Mouse (Mus musculus) kidney, postnatal 36 days (tissue): ENCODE data around the gene Ctla4.

Experiments used
- DNase-seq, 2 experiments: peaks; one replicate each; pipeline ENCODE4 v3.0.0; 2021 to 2022; ENCODE audit warnings: mixed read lengths in 2 of 2

Gene Ctla4

GRCm38 (mm10) chr1:60866043-60866442, 20.8 kb upstream of the Ctla4 start:
- DNase-seq, result no peak

GRCm38 (mm10) chr1:60868333-60869277, 18.2 kb upstream of the Ctla4 start:
- peak; percentile 37 to 71 for DNase-seq

- DNase-seq, result no peak
These were observed 11.5 kb upstream of the Ctla4 start for GRCm38 (mm10) chr1:60875267-60875666.

DNA sequence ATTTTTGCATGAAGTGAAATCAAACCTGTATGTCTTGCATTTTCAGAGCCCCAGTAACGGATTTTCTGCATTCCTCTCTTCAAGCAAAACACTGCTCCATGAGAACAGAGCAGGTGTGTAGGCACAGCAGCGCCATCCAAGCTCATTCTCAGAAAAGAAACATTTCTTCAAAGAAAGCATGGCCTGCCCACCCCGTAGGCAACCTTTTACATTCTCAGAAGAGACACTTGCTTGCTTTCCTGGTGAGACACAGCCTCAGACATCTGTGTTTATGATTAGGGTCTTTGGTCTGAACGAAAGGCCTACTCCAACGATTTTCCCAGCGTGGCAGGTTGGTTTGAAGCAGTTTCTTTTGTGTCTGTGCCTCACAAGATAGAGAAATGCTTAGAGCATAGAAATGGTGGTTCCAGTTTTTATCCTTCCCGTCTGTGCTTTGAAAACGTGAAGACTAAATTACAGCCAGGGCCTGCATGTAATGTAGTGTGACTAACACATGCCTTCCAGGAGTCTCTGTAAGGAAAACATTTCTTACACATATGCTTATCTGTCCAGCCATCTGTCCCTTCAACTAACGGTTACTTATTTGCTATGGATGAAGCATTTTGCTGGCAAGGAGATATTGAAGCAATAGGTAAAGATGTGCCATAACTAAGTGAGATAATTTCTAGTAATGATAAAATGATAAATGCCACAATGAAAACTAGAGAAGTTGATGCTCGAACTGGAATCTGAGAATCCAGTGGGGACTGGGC, 6.5 kb upstream of the Ctla4 start:
- DNase-seq, result no peak

GRCm38 (mm10) chr1:60882792-60883191, 4.0 kb upstream of the Ctla4 start:
- DNase-seq, result no peak

- no peak for DNase-seq
These were observed 3.5 kb upstream of the Ctla4 start for GRCm38 (mm10) chr1:60883279-60883678.

DNA sequence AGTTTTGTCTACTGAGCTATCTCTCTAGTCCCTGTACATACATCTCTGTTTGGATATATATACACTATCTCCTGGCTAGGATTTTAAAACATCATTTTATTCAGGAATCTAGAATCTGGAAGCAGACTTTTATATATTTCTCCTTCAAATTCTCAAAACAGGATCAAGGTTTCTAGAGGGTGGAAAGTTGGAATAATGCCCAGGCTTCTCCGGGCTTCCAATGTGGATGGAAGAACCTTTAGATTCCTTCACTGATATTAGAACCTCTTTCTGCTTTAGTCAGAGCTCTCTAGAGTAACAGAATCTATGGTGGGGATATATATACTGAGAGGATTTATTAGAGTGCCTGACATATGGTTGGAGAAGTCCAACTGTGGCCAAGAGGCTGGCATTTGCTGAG, 2.2 kb upstream of the Ctla4 start:
- no peak for DNase-seq

DNA sequence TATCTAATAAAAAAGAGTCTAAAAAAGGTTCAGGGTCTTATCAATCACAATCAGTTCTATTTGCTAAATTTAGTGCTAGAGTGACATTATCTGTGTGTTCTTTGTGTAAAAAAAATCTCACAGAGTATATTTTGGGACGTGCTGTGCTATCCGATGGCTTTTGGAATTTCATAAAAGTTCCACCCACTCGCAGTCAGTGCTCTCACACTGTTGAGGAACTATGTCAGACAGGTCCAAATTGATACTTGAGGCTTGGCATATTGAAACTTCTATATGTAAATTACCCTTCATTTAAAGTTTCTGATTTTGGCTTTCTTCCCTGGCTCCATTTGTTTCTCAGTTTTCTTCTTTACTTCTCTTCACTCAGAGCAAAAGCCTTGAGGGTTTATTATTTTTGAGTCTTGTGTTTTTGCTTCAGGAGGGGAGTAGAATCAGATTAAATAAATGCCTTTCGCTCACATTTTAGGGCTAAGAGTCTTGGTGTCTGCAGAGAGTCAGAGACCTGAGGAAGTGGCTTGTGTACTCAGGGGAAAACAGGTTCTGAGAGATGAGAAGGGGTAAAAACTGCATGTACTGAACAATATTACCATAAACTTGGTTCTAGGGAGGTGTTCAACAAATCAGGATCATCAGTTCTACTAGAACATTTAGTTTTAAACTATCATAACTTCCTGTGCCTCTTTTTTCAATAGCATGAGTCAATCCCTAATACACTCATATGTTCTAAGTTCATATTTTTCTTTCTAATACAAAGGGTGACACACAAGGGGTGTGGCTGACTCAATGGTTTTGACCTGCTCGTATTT, 11.5 kb downstream of the Ctla4 start:
- DNase-seq, result no peak

DNA sequence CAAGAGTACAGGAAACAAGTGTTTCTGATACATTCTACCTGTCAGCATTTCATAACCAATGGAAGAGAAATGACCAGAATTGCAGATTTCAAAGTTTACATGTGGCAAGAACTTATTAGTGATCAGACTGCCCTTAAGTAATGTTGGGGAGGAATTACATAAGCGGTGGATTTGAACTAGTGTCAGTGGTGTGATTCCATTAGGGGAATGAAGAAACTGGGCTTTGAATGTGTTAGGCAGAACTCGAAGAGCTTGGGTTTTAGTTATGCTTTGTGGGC, 12.1 kb downstream of the Ctla4 start:
- no peak for DNase-seq

GRCm38 (mm10) chr1:60899244-60899643, 12.4 kb downstream of the Ctla4 start:
- DNase-seq, result no peak

GRCm38 (mm10) chr1:60902547-60902946, 15.7 kb downstream of the Ctla4 start:
- DNase-seq, result no peak

DNA sequence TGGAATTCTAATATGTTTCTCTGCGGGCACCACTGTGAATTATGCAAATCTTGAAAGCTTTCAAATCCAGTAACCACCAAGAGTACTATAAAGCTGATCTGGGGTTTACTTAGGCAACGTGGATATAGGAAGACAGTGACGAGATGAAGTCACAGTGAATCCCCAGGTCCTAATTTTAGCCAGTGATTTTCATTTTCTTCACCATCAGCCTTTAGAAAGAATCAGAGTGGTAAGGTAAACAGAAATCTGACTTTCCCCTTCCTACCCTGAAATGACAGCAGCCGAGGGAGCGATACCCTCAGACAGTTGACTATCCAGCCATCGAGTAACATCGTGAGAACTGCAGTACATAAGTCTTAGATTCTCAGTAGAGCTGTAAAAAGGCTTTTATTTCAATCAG, 16.3 kb downstream of the Ctla4 start:
- DNase-seq, result no peak

DNA sequence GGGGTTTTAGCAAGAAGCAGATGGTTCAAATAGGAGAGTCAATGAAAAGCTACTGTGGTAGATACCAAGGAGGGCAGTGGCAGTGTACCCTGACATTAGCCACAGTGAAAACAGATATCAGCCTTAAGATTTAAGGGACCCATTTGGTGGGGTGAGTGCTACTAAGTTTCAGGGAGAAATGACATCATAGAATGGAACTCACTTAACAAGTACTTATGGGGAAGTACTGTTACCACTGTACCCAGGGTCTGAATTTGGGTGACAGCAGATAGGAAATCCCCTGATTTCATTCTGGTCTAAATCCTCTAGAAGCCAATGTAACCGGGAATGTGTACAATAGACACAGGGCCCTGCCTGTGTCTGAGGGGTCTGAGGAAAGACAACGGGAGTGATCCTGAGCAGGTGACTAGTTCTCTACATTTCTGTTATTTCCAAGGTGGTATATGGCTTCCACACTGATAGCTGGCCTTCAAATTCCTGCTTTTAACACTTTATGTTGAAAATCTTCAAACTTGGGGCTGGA, 17.7 kb downstream of the Ctla4 start:
- DNase-seq, result no peak

DNA sequence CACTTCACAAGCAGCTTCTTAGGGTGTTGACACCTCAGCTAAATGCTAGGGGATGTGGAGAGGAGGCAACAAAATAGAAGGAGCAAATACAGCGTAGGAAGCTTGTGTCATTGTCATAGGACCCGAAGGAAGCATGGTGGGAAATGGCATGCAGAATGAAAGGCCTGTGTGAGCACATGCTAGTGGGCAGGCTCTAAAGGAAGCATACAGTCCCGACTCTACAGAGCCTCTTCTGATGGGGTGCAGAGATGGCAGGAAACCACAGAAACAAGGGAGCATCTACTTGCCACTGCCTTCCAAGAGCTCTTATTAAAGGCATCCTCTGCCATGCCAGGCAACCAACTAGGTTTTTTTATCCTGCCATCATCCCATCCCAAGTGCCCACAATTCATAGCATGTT, 20.7 kb downstream of the Ctla4 start:
- DNase-seq, result no peak

- no peak for DNase-seq
These were observed 22.0 kb downstream of the Ctla4 start for GRCm38 (mm10) chr1:60908751-60909161.

DNA sequence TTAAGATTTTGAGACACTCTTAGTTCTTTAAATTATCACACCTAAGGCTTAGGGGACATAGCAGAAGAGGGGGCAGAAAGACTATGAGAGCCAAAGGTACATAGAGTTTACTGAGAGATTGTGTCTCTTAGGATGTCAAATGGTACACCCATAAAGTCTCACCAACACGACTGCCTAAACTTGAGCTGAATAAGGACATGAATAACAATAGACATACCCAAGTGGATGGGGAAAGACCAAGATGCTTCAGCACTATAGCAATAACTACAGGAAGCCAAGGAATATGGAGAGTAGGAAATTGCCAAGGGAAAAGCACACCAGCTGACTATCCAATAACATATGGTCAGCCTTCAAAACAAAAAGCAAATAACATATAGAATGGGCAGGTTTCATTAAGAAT, 22.9 kb downstream of the Ctla4 start:
- DNase-seq, result no peak

DNA sequence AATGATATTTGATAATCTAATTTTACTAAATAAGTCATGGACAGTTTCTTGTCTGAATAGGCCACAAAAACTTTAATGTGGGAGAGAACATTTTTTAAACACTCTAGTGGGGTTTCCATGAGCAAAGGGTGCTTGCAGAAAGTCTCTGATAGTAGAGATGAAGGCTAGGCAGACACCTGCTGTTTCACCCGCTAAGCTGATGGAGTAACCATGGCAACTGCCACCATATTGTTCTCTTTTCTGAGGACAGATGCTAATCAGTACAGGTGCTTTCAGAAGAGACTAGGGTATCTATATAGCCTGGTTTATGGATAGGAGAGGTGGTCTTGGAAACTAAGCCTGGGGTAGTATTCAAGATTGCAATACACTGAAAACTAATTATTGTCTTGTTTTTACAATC, 24.0 kb downstream of the Ctla4 start:
- DNase-seq, result no peak

GRCm38 (mm10) chr1:60911631-60912030, 24.8 kb downstream of the Ctla4 start:
- DNase-seq, result no peak

- DNase-seq, result no peak
These were observed 26.5 kb downstream of the Ctla4 start for GRCm38 (mm10) chr1:60913305-60913704.

GRCm38 (mm10) chr1:60916281-60916781, 29.5 kb downstream of the Ctla4 start:
- no peak for DNase-seq

DNA sequence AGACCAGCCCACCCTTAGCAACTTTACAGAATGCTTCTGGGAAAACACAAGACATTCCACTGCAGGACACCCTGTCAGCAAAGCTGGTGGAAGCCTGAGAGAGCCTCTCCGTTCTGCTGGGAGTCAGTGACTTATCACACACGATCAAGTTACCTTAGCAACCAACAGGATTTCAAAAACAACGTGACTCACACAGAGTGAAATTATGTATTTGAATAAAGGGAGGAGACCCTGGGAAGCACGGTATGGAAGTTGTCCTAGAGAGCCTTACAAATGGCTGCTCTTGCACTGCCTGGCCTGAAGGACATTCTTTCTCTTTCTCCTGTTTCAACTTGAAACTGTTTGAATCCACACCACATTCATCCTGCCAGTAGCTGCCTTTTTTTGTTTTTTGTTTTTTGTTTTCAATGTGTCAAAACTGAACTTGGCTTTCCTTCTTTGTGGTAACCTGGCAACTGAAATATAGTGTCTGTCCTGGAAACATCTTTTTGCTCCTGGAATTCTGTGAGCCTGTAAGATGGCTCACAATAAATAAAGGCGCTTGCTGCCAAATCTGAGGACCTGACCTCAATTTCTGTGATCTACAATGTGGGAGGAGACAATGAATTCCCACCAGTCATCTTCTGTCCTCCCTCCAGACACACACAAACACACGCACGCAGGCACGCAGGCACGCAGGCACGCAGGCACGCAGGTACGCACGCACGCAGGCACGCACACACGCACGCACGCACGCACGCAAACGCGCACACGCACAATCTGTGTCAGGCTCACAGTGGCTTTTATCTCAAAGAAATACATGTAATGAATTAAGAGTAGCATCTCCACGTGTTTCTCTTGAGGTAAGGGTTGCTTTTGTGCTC, 33.9 kb downstream of the Ctla4 start:
- no peak for DNase-seq

- DNase-seq, result no peak
These were observed 42.2 kb downstream of the Ctla4 start for GRCm38 (mm10) chr1:60929036-60929435.
